Mouse (Mus musculus) ES-E14 (cell line): Measurements from ENCODE around the gene Rpusd2. TPM values are rescaled to one million over a fixed set of nuclear protein-coding genes. Genes with fewer than 3 reads are reported as not detected.

ENCODE experiments used
- DNase-seq: peaks from one replicate; pipeline ENCODE4 v3.0.0-alpha.2; 2013; ENCODE audit warnings: low read depth, low spot score
- H3K27ac ChIP-seq: 2 replicates; pipeline ENCODE4 v1.5.1; 2012; ENCODE audit warnings: low read depth, mild to moderate bottlenecking, low read length, moderate library complexity, mixed read lengths; ENCODE audit not compliant: poor library complexity, insufficient read depth, severe bottlenecking
- H3K36me3 ChIP-seq: 2 replicates; pipeline ENCODE4 v1.6.1; 2012; ENCODE audit warnings: mild to moderate bottlenecking, low read length, moderate library complexity, mixed read lengths; ENCODE audit not compliant: control insufficient read depth, poor library complexity, insufficient read depth, severe bottlenecking
- H3K4me1 ChIP-seq, 2 experiments: fragments of 150-350 bp in 1 of 2; sonication (generic) in 1 of 2; 2 replicates each; pipeline ENCODE4 v1.6.1; 2012; ENCODE audit warnings: low read length in 2 of 2, mild to moderate bottlenecking in 1 of 2, mixed read lengths in 1 of 2; ENCODE audit not compliant: control insufficient read depth in 2 of 2, insufficient read depth in 2 of 2, poor library complexity in 1 of 2
- H3K4me3 ChIP-seq, 2 experiments: fragments of 150-350 bp in 1 of 2; sonication (generic) in 1 of 2; 2 replicates each; pipeline ENCODE4 v1.5.1; 2012; ENCODE audit warnings: low read length in 2 of 2, low read depth in 1 of 2, mild to moderate bottlenecking in 1 of 2, mixed read lengths in 1 of 2; ENCODE audit not compliant: insufficient read depth in 1 of 2, poor library complexity in 1 of 2, severe bottlenecking in 1 of 2
- H3K9ac ChIP-seq: 2 replicates; pipeline ENCODE4 v1.6.1; 2012; ENCODE audit warnings: low read depth, mild to moderate bottlenecking, low read length, mixed read lengths; ENCODE audit not compliant: poor library complexity, insufficient read depth, severe bottlenecking
- H3K9me3 ChIP-seq: fragments of 150-350 bp; sonication (generic); 2 replicates; pipeline ENCODE4 v1.6.1; 2012; ENCODE audit warnings: low read depth, mild to moderate bottlenecking, low read length; ENCODE audit not compliant: control insufficient read depth, insufficient read depth
- CHD2 ChIP-seq: IDR thresholded peaks from 2 replicates; pipeline ENCODE4 v1.6.1; 2014; ENCODE audit warnings: mild to moderate bottlenecking, low read depth, low read length, inconsistent platforms
- HCFC1 ChIP-seq: IDR thresholded peaks from 2 replicates; pipeline ENCODE4 v1.6.1; 2012; ENCODE audit warnings: low read length, inconsistent platforms, borderline replicate concordance; ENCODE audit not compliant: insufficient read depth
- MAFK ChIP-seq: IDR thresholded peaks from 2 replicates; pipeline ENCODE4 v1.6.1; 2014; ENCODE audit warnings: mild to moderate bottlenecking, low read depth, low read length, inconsistent platforms; ENCODE audit not compliant: insufficient read depth
- ZC3H11A ChIP-seq: IDR thresholded peaks from 2 replicates; pipeline ENCODE4 v1.6.1; 2012; ENCODE audit warnings: low read depth, mild to moderate bottlenecking, inconsistent platforms, low read length, borderline replicate concordance
- ZNF384 ChIP-seq: IDR thresholded peaks from 2 replicates; pipeline ENCODE4 v1.6.1; 2012; ENCODE audit warnings: low read depth, low read length, inconsistent platforms
- in situ Hi-C, 2 experiments: fragments of 600-800 bp; cut with MboI; formaldehyde crosslinking; loops; one replicate each; pipeline ENCODE4 v1.15.1; 2025; ENCODE audit warnings: low sequenced_read_pairs in 2 of 2, inconsistent platforms in 1 of 2; ENCODE audit not compliant: unreplicated experiment in 2 of 2
- total RNA-seq: library from RNA; depleted of rRNA; stranded (reverse); fragments of 300-350 nt; gene quantifications from 2 replicates; pipeline ENCODE4 v1.2.3, GENCODE M21; 2012

Rpusd2 gene
- total RNA-seq, 1 experiment = 20.8 TPM

- Histone ChIP-seq H3K9me3 (no peaks in the 10 kb centered on the region), H3K4me1 (peaks cover 0 to 2% of the 10 kb centered on the region in 2 experiments; a peak in 1 of 4 replicates), H3K27ac (no peak overlapping the region), H3K4me3 (no peak overlapping the region), H3K36me3 (no peaks in the 10 kb centered on the region), H3K9ac (no peak overlapping the region)
- no peak for DNase-seq
- in situ Hi-C loops = no loop called here
- no peak for TF ChIP-seq ZNF384
- no peak for TF ChIP-seq HCFC1
- TF ChIP-seq MAFK = no peak
- TF ChIP-seq CHD2 = no peak
- TF ChIP-seq ZC3H11A = no peak
Measured at GRCm38 (mm10) chr2:118998115-118998866, 36.3 kb upstream of the Rpusd2 start.

- TF ChIP-seq ZNF384 (no peak), MAFK (no peak), CHD2 (no peak), ZC3H11A (no peak), HCFC1 (no peak)
- DNase-seq = no peak
- no peak overlapping the region for H3K9ac ChIP-seq
- no peaks in the 10 kb centered on the region for H3K9me3 ChIP-seq
- H3K27ac ChIP-seq = no peak overlapping the region
- no peaks in the 10 kb centered on the region for H3K36me3 ChIP-seq
- peaks cover 0 to 2% of the 10 kb centered on the region in 2 experiments; a peak in 1 of 4 replicates for H3K4me1 ChIP-seq
- in situ Hi-C loops = no loop called here
- no peak overlapping the region for H3K4me3 ChIP-seq
Measured at GRCm38 (mm10) chr2:118999025-118999639, 35.5 kb upstream of the Rpusd2 start.

GRCm38 (mm10) chr2:119006886-119007285, 27.7 kb upstream of the Rpusd2 start:
- H3K27ac ChIP-seq = no peak overlapping the region
- in situ Hi-C loops = no loop called here
- no peak overlapping the region for H3K9ac ChIP-seq
- DNase-seq = no peak
- TF ChIP-seq ZC3H11A = no peak
- no peak for TF ChIP-seq CHD2
- no peak for TF ChIP-seq HCFC1
- TF ChIP-seq MAFK = no peak
- TF ChIP-seq ZNF384 = no peak
- H3K9me3 ChIP-seq = no peaks in the 10 kb centered on the region
- no peaks in the 10 kb centered on the region for H3K36me3 ChIP-seq
- no peak overlapping the region for H3K4me3 ChIP-seq
- H3K4me1 ChIP-seq = no peaks in the 10 kb centered on the region

GRCm38 (mm10) chr2:119009376-119009775, 25.2 kb upstream of the Rpusd2 start:
- no peak overlapping the region for H3K9ac ChIP-seq
- TF ChIP-seq CHD2 = no peak
- no peak for TF ChIP-seq ZNF384
- no peak for TF ChIP-seq HCFC1
- TF ChIP-seq MAFK = no peak
- no peak for TF ChIP-seq ZC3H11A

More at GRCm38 (mm10) chr2:119009376-119009775, 25.2 kb upstream of the Rpusd2 start:
- in situ Hi-C loops = no loop called here
- Histone ChIP-seq H3K4me1 (no peaks in the 10 kb centered on the region), H3K27ac (no peak overlapping the region), H3K9me3 (no peaks in the 10 kb centered on the region), H3K36me3 (no peaks in the 10 kb centered on the region), H3K4me3 (no peak overlapping the region)
- DNase-seq = no peak
